Mouse (Mus musculus) myocyte (in vitro differentiated cells): ENCODE measurements around the gene Pole3. TPM values are rescaled to one million over a fixed set of nuclear protein-coding genes. Genes with fewer than 3 reads are reported as not detected.

Experiments used
- H3K27me3 ChIP-seq: one replicate; pipeline ENCODE4 v1.6.1; 2011; ENCODE audit not compliant: control insufficient read depth, insufficient read depth, insufficient read length
- H3K36me3 ChIP-seq: one replicate; pipeline ENCODE4 v1.6.1; 2011; ENCODE audit not compliant: control insufficient read depth, insufficient read depth
- H3K4me2 ChIP-seq: one replicate; pipeline ENCODE4 v1.6.1; 2011; ENCODE audit warnings: low read depth, control low read depth
- H3K4me3 ChIP-seq: one replicate; pipeline ENCODE4 v1.5.1; 2011; ENCODE audit warnings: mild to moderate bottlenecking, control low read depth, moderate library complexity
- H3K79me2 ChIP-seq: one replicate; pipeline ENCODE4 v1.6.1; 2011; ENCODE audit not compliant: control insufficient read depth, insufficient read depth
- H3ac ChIP-seq: one replicate; pipeline ENCODE4 v1.6.1; 2011; ENCODE audit not compliant: control insufficient read depth, insufficient read length
- CEBPB ChIP-seq: IDR thresholded peaks from 2 replicates; pipeline ENCODE4 v1.6.1; 2011; ENCODE audit warnings: mild to moderate bottlenecking, moderate library complexity; ENCODE audit not compliant: poor library complexity, insufficient read depth, severe bottlenecking
- E2F4 ChIP-seq: IDR thresholded peaks from one replicate; pipeline ENCODE4 v1.6.1; 2011; ENCODE audit warnings: mild to moderate bottlenecking, control low read depth, moderate library complexity; ENCODE audit not compliant: insufficient read depth
- MAX ChIP-seq: IDR thresholded peaks from one replicate; pipeline ENCODE4 v1.6.1; 2011; ENCODE audit warnings: low read depth, mild to moderate bottlenecking, control low read depth
- MYOD1 ChIP-seq, 3 experiments: IDR thresholded peaks; one replicate each; pipeline ENCODE4 v1.6.1; 2011; ENCODE audit warnings: control low read depth in 2 of 3, low read depth in 2 of 3, mild to moderate bottlenecking in 2 of 3, moderate library complexity in 1 of 3; ENCODE audit not compliant: insufficient read length in 2 of 3, control insufficient read depth in 1 of 3
- MYOG ChIP-seq, 3 experiments: IDR thresholded peaks; one replicate each; pipeline ENCODE4 v1.6.1; 2011; ENCODE audit warnings: control low read depth in 2 of 3, low read depth in 2 of 3, mild to moderate bottlenecking in 2 of 3; ENCODE audit not compliant: insufficient read length in 2 of 3, control insufficient read depth in 1 of 3, insufficient read depth in 1 of 3
- POLR2A ChIP-seq: IDR thresholded peaks from one replicate; pipeline ENCODE4 v1.6.1; 2011; ENCODE audit warnings: low read depth, mild to moderate bottlenecking, control low read depth, moderate library complexity; ENCODE audit not compliant: insufficient read length
- POLR2AphosphoS2 ChIP-seq: IDR thresholded peaks from one replicate; pipeline ENCODE4 v1.6.1; 2011; ENCODE audit warnings: low read depth, control low read depth; ENCODE audit not compliant: insufficient read length
- REST ChIP-seq: IDR thresholded peaks from one replicate; pipeline ENCODE4 v1.6.1; 2011; ENCODE audit warnings: mild to moderate bottlenecking, control low read depth, moderate library complexity; ENCODE audit not compliant: insufficient read depth, insufficient read length
- SRF ChIP-seq: IDR thresholded peaks from one replicate; pipeline ENCODE4 v1.6.1; 2011; ENCODE audit warnings: low read depth; ENCODE audit not compliant: control insufficient read depth, insufficient read length
- TCF12 ChIP-seq: IDR thresholded peaks from one replicate; pipeline ENCODE4 v1.6.1; 2011; ENCODE audit warnings: mild to moderate bottlenecking, control low read depth; ENCODE audit not compliant: poor library complexity, insufficient read depth, severe bottlenecking
- TCF3 ChIP-seq: IDR thresholded peaks from one replicate; pipeline ENCODE4 v1.6.1; 2011; ENCODE audit warnings: low read depth, control low read depth; ENCODE audit not compliant: insufficient read length
- USF1 ChIP-seq: IDR thresholded peaks from one replicate; pipeline ENCODE4 v1.6.1; 2011; ENCODE audit warnings: low read depth, mild to moderate bottlenecking, control low read depth, moderate library complexity
- polyA plus RNA-seq: library from polyadenylated mRNA; unstranded; fragments of >200 nt; fragmentation: generic; extraction: Trizol; gene quantifications from one replicate; pipeline ENCODE4 v1.2.1, GENCODE M21; 2012; ENCODE audit warnings: missing spikeins

The Pole3 gene
- polyA plus RNA-seq, result 37.3 TPM

- Histone ChIP-seq H3K27me3 (no peaks in the 10 kb centered on the region), H3K36me3 (no peaks in the 10 kb centered on the region), H3ac (peak within 1 kb of the TSS; percentile 33), H3K4me3 (peak within 1 kb of the TSS; percentile 59), H3K4me2 (peak within 1 kb of the TSS; percentile 86), H3K79me2 (peaks cover 8% of the 10 kb centered on the region)
- peak; percentile 56 for TF ChIP-seq USF1
- no peak for TF ChIP-seq MYOG (IDR thresholded peaks at IDR 0.05; ENCODE audit: control insufficient read depth in 1 of 3, insufficient read depth in 1 of 3, insufficient read length in 2 of 3, low read depth in 2 of 3)
- no peak for TF ChIP-seq TCF12
- TF ChIP-seq MAX, result no peak
- no peak for TF ChIP-seq MYOD1 (IDR thresholded peaks at IDR 0.05; ENCODE audit: control insufficient read depth in 1 of 3, insufficient read length in 2 of 3, low read depth in 2 of 3)
- no peak for TF ChIP-seq POLR2A
- peak; percentile 96 for TF ChIP-seq E2F4
- TF ChIP-seq REST, result no peak
- TF ChIP-seq CEBPB, result no peak
- TF ChIP-seq SRF, result peak; percentile 55
- TF ChIP-seq TCF3, result no peak
- TF ChIP-seq POLR2AphosphoS2, result no peak
Observed at GRCm38 (mm10) chr4:62524651-62525488, at the start of gene Pole3, which contains the start of gene 4933430I17Rik. Gene Pole3, minus strand, starts transcription at chr4:62525068. Gene 4933430I17Rik, plus strand, starts transcription at chr4:62525369.

GRCm38 (mm10) chr4:62570029-62570428 is 45.2 kb upstream of the Pole3 start:
- Histone ChIP-seq H3K4me3 (no peak overlapping the region), H3K79me2 (no peaks in the 10 kb centered on the region), H3ac (no peak overlapping the region), H3K36me3 (no peaks in the 10 kb centered on the region), H3K27me3 (peaks cover 42% of the 10 kb centered on the region), H3K4me2 (no peak overlapping the region)
- TF ChIP-seq TCF3, result no peak
- no peak for TF ChIP-seq MYOD1 (IDR thresholded peaks at IDR 0.05; ENCODE audit: control insufficient read depth in 1 of 3, insufficient read length in 2 of 3, low read depth in 2 of 3)
- no peak for TF ChIP-seq TCF12
- no peak for TF ChIP-seq USF1
- TF ChIP-seq POLR2AphosphoS2, result no peak
- no peak for TF ChIP-seq CEBPB
- no peak for TF ChIP-seq E2F4
- no peak for TF ChIP-seq REST
- TF ChIP-seq POLR2A, result no peak
- TF ChIP-seq SRF, result no peak

GRCm38 (mm10) chr4:62569603-62570002 is 44.7 kb upstream of the Pole3 start:
- H3K36me3 ChIP-seq, result no peaks in the 10 kb centered on the region
- TF ChIP-seq MAX (no peak), MYOD1 (IDR thresholded peaks at IDR 0.05; ENCODE audit: control insufficient read depth in 1 of 3, insufficient read length in 2 of 3, low read depth in 2 of 3) (no peak), SRF (no peak), REST (no peak), TCF12 (no peak), E2F4 (no peak), POLR2AphosphoS2 (no peak), POLR2A (no peak)
- no peak overlapping the region for H3K4me3 ChIP-seq
- no peak overlapping the region for H3ac ChIP-seq
- H3K4me2 ChIP-seq, result no peak overlapping the region
- H3K27me3 ChIP-seq, result peaks cover 46% of the 10 kb centered on the region
- no peaks in the 10 kb centered on the region for H3K79me2 ChIP-seq

- peaks cover 55% of the 10 kb centered on the region for H3K27me3 ChIP-seq
- H3K4me2 ChIP-seq, result no peak overlapping the region
- no peak for TF ChIP-seq MYOG (IDR thresholded peaks at IDR 0.05; ENCODE audit: control insufficient read depth in 1 of 3, insufficient read depth in 1 of 3, insufficient read length in 2 of 3, low read depth in 2 of 3)
- no peak for TF ChIP-seq MAX
- no peak for TF ChIP-seq POLR2AphosphoS2
- TF ChIP-seq CEBPB, result no peak
- no peak for TF ChIP-seq POLR2A
- no peak for TF ChIP-seq TCF3
- TF ChIP-seq TCF12, result no peak
- no peak for TF ChIP-seq REST
- no peak for TF ChIP-seq SRF
- no peak for TF ChIP-seq MYOD1 (IDR thresholded peaks at IDR 0.05; ENCODE audit: control insufficient read depth in 1 of 3, insufficient read length in 2 of 3, low read depth in 2 of 3)
- TF ChIP-seq USF1, result no peak
- no peak for TF ChIP-seq E2F4
- no peak overlapping the region for H3ac ChIP-seq
- H3K4me3 ChIP-seq, result no peak overlapping the region
- no peaks in the 10 kb centered on the region for H3K36me3 ChIP-seq
- H3K79me2 ChIP-seq, result no peaks in the 10 kb centered on the region
Observed at GRCm38 (mm10) chr4:62568359-62568758, 43.5 kb upstream of the Pole3 start.
